Mouse (Mus musculus): ENCODE measurements around the gene Daxx.

DNA sequence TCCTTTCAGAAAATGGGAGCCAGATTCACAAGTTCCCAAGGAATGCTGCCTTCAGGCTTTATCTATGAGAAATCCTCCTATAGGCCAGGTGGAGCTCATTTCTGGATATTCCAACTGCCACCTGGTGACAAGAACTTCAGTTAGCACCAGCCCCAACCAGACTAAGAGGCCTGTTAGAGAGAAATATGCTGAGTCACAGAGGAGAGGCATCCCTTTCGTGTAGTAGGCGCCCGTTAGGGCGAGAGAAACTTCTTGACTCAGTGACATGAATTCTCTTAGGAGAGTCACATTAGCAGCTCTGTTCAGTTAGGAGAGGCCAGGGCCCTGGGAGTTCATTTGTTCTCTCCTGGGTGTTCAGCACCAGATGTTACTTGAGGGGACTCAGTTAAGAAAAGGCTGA is 9.6 kb upstream of the Daxx start:
- TF ChIP-seq CTCF (IDR thresholded peaks at IDR 0.05; ENCODE audit: borderline replicate concordance, extremely low read depth, insufficient read depth, insufficient read length) (no peak), POLR2A (IDR thresholded peaks at IDR 0.05; ENCODE audit: borderline replicate concordance, extremely low read depth, insufficient read depth, insufficient read length, poor library complexity, severe bottlenecking) (no peak)

All from brain, embryonic 14.5 days (tissue).